Mouse (Mus musculus): ENCODE results near the gene Cfl1.
A peak's percentile ranks its signal among the peaks of the same experiment; 100 is the strongest.

Cfl1 gene

DNA sequence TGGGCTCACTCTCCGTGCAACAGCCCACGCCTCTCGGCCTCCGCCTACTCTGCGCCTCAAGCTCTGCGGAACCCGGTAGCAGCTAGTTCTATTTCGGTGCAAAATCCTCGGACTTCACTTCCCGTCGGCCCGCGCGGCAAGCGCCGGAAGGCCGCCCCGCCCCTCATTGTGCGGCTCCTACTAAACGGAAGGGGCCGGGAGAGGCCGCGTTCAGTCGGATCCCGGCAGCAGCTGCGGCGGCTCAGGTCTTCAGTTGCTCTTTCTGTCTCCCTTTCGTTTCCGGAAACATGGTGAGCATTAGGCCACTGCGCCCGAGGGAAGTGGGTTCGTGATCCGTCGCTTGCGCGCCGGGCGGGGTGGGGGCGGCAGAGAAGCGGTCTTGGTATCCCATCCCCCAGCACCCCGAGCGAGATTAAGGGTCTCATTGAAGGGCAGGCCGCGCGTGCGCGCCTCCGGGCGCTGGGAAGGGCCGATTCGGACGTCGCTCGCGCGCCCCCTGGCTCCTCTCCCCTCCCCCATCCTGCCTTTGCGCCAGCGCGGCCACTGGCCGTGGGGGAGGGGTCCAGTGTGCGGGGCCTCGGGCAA, at the start of gene Cfl1:
Gene Cfl1 (plus strand): TSS at position 143 of the 585 bp plus-strand sequence.
- peak; percentile 93 for DNase-seq (ENCODE audit: low read depth)

DNA sequence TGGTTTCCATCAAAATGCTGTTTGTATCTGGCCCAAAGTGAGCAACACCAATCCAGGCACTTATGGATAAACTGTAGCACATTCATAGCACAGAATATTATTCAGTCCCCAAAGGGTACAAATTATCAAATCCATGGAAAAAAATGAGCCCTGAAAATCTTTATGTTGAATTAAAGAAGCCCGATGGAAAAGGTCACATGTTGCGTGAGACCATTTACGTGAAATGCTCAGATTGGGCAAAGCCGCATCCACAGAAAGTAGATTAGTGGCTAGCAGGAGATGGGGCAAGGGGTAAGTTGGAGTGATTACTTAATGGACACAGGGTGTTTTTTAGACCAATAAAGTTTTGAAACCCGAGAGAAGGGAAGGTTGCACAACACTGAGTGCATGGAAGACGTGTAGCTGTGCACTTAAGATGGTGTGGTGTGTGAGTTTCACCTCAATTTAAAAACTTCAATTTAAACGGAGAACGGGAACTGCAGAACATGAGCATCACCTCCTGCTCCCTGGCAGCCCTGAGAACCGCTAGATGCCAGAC, 45.8 kb upstream of the Cfl1 start:
- no peak for DNase-seq (ENCODE audit: low read depth)

DNA sequence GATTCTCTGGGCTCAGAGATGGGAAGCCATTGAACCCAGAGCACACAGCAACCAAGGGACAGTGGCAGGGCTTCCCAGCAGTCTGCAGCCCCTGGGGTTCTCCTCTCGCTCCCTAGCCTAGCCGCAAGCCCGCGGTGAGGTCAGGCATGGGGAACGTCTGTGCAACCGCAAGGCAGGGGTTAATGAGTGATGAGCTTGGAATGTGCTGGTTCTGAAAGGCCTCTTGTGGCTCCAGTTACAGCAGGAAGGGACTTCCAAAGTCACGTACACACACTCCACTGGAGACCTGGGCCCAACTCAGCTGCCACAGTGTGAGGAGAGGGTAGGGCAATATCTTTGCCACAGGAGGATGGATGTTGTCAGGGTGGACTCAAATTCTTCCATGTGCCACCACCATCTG, 45.3 kb upstream of the Cfl1 start:
- DNase-seq (ENCODE audit: low read depth): no peak

DNA sequence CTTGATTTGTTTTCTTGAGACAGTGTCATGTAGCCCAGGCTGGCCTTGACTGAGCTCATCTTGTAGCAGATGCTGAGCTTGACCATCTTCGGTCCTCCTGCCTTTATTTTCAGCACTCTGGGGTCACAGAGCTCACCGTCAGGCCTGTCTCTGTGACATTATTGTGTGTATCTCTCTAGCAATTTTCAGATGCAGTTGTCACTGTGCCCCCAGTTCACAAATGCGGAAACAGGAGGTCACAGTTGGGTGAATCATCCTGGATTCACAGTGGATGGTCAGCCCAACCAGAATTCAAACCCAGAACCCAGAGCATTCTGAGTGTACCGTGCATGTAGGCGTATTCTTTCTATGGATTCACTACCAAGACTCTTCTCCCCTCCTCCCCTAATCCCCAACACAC, 44.5 kb upstream of the Cfl1 start:
- no peak for DNase-seq (ENCODE audit: low read depth)

DNA sequence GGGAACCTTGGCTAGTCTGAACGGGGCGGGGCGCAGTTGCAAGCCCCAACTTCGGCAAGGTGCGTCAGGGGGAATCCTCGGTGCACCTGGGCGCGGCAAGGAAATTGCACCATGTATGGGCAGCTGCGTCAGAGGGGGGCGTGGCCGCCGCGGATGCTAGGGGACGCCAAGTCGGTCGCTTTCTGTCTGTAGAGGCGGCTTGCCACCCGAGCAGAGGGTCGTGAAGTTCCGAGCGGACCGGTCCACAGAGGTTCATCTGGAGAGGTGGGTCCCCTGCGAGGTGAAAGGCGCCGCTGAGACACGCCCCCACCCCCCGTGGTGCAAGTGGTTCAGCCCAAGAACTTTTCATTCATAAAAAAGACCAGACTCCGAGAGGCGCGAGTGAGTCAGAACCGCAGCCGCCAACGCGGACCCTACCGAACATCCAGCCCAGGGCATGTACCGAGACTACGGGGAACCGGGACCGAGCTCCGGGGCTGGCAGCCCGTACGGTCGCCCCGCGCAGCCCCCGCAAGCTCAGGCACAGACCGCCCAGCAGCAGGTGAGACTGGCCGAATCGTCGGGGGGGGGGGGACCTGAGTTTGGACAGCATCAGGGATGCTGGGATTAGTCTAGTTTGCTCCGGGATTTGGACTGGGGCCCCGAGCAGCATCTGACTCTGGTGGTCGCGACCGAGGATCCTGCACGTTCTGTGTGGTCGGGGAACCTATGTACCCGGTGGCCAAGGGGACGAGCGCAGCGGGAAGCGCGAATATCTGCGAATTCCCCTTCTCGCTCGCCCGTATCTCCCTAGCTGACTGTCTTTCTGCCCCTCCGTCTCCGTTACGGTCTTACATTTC, 42.5 kb upstream of the Cfl1 start, which contains the start of gene Fosl1:
Gene Fosl1 (plus strand): TSS at position 33 of the 839 bp plus-strand sequence.
- no peak for DNase-seq (ENCODE audit: low read depth)

DNA sequence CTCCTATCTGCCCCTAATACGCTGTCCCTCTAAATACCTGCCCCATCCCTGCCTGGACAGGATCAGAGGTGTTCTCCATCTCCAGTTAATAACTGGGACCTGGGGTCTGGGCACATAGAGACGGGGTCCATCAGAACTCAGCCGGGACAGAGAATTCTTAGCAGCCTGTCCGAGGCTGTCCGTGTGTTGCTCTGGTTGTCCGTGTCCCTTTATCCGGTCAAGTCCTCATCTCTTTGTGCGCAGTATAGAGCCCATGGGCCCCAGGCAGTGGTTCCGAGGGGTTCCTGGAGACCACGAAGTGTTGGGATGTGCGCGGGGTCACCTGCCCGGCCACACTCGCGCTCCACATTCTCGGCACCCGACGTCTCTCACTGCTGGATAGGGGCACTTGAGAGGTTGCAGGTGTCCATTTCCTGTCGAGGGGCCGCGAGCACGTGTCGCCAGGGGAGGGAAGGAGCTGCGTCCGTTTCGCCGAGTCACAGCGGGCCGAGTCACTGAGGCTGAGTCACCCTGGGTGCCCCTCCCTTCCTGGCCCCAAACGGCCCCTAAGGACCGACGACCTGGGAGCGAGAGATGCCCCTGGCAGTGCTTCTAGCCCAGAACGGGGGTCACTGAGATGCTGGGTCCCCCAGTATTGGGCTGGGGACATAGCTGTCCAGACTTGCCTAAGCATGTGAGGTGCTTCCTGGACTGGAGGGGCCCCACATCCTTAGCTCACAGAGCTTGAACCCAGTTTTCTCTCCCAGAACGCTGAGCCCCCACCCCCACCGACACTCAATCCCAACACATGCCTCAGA, 41.7 kb upstream of the Cfl1 start:
- no peak for DNase-seq (ENCODE audit: low read depth)

DNA sequence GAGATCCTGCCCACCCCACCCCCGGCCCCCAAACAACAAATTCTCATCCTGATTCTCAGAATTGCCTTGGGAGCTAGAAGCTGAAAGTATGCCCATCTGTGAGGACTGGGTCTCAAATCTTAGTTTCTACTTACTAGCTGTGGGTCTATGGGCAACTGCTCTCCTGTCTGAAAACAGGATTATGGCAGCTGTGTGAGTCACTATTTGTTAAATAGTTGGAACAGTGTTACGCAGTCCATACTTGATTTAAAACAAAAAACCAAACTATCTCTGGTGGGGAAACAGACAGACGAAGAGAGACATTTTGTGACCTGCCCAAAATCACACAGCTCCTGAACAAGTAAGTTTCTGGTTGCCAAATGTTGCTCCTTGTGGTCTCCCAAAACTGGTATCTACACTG, 40.6 kb upstream of the Cfl1 start:
- DNase-seq (ENCODE audit: low read depth): no peak

DNA sequence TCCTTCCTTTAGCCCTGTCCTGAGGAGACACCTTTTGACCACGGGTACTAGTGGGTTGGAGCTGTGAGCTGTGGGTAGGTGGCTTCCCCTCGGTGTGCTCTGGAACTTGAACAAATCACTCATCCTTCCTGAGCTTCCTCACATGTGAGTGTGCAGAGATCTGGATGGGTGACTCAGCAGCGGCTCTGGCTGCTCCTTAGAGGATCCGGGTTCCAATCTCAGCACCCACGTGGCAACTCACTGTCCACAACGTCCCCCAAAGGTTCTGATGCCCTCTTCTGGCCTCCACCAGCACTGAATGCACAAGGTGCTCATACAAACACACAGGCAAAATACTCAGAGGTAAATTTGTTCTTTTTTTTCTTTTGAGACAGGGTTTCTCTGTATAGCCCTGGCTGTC, 38.5 kb upstream of the Cfl1 start:
- no peak for DNase-seq (ENCODE audit: low read depth)

DNA sequence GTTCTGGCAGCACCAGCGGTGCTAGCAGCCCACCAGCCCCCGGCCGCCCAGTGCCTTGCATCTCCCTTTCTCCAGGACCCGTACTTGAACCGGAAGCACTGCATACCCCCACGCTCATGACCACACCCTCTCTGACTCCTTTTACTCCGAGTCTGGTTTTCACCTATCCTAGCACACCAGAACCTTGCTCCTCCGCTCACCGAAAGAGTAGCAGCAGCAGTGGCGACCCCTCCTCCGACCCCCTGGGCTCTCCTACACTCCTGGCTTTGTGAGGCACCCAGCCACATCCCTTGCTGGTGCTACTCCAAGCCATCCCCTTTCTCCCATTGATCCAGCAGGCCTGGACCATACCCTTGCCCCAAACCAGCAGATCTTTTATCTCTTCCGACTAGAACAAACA, 35.2 kb upstream of the Cfl1 start:
- DNase-seq (ENCODE audit: low read depth): no peak

DNA sequence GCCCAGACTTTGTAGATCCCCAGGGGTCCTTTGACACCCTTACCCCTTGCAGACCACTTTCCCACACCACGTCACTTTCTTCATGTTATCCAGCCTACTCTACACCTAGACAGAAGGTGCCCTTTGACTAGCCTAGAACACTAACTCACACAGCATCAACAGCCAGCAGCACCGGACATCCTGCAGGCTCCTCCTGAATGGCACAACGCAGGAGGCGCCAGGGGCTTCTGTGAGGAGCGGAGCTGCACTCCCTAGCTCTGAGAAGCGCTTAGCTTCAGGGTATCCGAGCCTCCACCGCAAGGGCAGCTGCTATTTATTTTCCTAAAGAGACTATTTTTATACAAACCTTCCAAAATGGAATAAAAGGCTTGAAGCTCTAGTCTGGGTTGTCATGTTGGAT, 34.7 kb upstream of the Cfl1 start:
- no peak for DNase-seq (ENCODE audit: low read depth)

DNA sequence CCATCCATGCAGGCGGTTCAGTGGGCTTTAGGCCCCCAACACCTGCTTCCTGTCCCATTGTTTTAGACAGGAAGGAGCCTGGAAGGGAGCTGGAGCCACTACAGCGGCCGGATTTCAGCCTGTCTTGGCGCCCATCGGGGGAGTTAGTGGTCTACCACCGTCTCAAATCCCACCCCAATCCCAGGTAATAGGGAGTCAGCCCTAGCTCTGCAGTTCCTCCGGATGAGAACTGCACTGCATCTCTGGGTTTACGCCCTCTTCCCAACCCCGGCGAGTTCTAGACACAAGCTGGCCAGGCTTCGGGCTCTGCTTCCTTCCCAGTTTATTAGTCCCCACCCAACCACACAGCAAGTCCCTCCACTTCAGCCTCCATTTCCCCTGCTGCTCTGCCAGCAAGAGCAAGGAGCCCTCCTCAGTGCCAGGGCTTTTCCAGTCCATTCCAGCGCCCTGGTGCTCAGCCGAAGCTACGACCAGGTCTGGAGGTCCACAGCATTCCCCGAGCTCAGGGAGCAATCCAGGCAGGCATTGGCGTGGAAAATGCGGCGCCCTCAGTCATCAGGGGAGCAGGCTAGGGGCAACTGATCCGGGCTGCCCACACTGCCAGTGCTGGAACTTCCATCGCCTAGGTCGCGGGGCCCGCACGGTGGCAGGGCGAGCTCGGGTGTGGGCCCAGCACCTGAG, 33.9 kb upstream of the Cfl1 start:
- no peak for DNase-seq (ENCODE audit: low read depth)

DNA sequence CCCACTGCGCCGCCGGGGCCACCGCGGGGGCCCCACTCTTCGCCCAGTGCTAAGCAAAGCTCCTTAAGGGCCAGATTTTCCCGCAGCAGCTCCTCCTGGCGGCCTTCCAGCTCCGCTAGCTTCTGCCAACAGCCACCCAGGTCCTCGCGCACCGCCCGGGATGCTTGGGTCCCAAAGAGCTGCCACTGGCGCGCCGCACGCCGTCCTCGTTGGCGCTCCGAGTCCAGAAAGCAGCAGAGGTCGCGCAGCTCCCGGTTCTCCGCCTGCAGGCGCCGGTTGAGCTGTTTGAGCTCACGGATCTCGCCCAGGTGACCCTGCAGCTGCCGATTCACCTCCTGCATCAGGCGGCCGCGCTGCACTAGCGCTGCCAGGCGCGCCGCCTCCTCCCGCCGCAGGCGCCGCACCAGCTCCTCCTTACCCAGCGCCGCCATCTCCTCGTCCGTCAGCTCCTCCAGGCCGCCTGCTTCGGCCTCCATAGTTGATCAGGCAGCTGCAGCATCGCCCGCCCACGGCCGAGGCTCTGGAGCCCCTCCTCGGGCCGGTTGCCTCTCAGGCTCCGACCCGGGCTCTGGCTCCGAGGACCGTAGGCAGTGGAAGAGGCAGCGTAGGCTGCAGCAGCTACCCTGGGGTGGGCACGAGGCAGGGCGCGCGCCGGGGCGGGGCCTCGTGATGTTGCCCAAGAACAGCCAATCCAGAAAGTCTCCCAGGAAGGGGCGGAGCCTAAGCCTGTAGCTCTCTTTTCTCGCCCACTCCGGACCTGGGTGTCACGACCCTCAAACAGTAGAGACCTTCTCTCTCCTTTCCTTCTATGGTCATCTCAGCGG, 33.1 kb upstream of the Cfl1 start:
- DNase-seq (ENCODE audit: low read depth): peak; percentile 87

DNA sequence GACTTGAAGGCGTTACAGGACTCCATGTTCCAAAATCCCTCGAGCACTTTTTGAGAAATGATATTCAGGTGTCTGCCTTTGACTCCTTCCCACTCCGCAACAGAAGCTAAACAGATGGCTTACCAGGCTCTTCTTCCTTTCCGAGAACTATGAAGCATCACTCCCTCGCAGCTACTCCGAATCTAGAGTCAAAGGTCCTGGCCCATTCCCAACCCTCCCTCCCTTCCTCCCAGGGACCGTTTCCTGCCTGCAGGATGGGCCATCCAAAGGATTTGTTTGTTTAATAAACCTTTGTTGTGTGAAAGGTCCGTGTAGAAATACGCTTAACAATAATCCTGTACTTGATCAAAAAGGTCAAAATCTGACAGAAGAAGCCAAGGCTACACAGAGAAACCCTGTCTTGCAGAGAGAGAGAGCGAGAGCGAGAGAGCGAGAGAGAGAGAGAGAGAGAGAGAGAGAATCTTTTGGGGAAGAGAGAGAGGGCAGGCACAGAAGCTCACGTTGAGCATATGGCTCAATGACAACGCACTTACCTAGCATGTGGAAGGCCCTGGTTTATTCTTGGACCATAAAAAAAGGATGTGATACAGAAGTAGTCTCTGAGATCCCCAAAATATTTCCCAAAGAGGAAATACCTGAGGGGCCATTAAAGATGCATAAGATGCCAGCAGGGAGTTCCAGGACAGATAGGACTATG, 32.4 kb upstream of the Cfl1 start, which contains the start of gene Ccdc85b:
Gene Ccdc85b (minus strand): TSS at position 149 of the 697 bp plus-strand sequence.
- DNase-seq (ENCODE audit: low read depth): no peak

DNA sequence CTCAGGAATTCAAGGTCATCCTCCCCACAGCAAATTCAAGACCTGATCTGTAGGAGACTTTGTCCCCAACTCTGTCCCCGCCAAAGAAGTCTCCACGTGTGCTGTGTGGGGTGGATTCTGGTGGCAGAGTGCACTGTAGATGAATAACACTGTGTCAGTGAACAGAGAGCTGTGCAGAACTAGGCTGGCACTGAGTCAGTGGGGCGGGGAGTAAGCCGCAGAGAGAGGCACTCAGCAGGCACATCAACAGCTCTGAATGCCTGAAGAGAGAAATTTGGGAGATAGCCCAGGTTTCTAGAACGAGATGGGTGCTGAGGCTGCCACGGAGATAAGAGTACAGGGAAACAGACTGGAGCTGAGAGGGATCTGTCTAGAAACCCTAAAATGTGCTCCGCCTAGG, 31.2 kb upstream of the Cfl1 start:
- no peak for DNase-seq (ENCODE audit: low read depth)

DNA sequence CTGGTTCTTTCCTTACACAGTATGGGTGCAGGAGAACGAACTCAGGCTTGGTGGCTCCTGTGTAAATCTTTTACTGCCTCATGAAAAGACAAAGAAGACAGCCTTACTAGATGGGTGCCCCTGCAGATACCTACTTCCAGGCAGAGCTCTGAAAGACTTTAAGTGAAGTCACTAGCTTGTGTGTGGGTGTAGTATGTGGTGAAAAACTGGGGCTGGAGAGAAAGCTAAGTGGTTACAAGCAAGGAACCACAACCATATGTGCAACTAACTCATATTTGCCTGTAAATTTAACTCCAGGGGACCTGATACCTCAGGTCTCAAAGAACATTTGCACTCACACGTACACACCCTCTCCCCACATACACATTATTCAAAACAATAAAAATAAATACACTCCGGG, 30.4 kb upstream of the Cfl1 start:
- no peak for DNase-seq (ENCODE audit: low read depth)

DNA sequence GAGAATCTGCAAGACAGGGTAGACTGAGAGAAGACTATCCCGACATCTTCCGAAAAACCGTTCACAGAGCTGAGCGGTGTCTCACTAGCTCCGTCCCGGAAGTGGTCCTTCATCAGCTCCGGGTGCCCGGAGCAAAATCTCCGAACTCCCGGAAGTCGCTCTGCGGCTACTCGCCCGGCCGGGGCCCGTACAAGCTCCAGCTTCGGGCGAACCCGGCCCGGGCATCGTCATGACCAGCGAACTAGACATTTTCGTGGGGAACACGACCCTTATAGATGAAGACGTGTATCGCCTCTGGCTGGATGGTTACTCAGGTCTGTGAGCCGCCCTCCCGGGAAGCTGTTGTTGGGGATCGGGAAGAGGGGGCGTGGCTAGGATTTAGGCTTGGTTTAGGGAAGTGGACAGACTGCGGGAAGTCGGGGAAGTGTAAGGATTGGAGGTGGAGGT, 29.8 kb upstream of the Cfl1 start, which contains the start of gene Fibp:
Gene Fibp (plus strand): TSS at position 151 of the 447 bp plus-strand sequence.
- peak; percentile 77 for DNase-seq (ENCODE audit: low read depth)

DNA sequence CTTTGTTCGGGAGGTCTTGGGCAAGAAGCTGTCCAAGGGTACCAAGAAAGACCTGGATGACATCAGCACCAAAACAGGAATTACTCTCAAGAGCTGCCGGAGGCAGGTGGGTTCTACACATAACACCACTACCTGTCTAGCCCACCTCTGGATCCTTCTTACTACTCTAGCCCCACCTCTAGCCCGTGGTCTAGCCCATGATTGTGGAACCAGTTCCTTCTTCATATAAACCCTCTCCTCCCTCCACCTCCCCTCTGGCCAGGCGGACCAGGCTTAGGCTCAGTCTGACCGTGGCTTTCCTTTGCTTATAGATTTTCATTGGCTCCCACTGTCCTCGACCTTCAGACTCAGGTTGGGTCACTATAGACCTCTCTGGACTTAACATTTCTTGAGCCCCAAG, 28.8 kb upstream of the Cfl1 start:
- DNase-seq (ENCODE audit: low read depth): no peak

DNA sequence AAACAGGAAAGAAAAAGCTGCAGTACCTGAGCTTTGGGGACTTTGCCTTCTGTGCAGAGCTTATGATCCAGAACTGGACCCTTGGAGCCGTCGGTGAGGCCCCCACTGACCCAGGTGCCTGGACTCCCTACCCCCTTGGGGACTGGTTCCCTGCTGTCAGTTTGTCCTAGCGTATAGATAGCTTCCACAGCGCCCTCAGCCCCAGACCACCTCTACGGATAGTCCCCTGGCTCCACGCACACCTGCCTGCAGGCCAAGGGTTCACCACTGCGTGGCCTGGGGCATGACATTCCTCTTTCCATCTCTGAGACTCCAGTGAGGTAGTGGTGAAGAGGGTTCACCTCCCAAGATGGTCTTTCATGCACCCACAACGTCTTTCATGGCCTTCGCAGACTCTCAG, 27.0 kb upstream of the Cfl1 start:
- no peak for DNase-seq (ENCODE audit: low read depth)

DNA sequence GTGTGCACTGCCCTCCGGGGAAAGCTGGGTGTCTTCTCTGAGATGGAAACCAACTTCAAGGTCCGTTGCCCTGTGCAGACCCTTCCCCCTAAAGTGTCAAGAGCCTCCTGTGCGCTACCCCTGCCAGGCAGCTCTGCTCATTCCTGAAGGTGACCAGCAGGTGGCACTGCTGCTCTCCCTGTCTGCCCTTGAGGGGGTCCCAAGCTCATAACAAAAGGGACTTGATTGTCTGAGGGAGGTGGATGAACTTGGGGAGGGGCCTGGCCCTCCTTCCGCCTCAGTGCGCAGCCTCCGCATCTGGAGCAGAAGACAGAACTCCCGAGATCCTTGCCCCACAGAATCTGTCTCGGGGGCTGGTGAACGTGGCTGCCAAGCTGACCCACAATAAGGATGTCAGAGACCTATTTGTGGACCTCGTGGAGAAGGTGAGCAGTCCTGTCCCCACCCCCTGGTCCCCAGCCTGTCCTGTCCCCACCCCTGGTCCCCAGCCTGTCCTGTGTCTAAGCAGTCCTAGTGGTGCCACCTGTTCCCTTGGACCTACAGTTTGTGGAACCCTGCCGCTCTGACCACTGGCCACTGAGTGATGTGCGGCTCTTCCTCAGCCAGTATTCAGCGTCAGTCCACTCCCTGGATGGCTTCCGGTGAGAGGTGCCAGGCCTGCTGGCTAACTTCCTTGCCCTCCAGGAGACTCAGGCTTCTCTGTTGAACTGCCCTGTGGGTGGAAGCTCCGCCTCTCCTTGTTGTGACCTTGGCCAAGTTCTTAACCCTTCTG, 26.3 kb upstream of the Cfl1 start:
- DNase-seq (ENCODE audit: low read depth): no peak
